Mouse (Mus musculus): ENCODE results near the gene Tsc2. TPM values are rescaled to one million over a fixed set of nuclear protein-coding genes. Genes with fewer than 3 reads are reported as not detected.

Gene Tsc2
- total RNA-seq, 1 experiment from 2014 or later, result 25.1 TPM

GRCm38 (mm10) chr17:24650070-24650616 lies 17.7 kb upstream of the Tsc2 start, which contains the start of gene Slc9a3r2:
Gene Slc9a3r2, minus strand, starts transcription at chr17:24650327.
- no peak for ATAC-seq (replicated peaks in 1 of 2; ENCODE audit: insufficient read depth in 1 of 2, low FRiP score in 2 of 2, low TSS enrichment in 1 of 2, low read depth in 1 of 2, poor library complexity in 2 of 2, severe bottlenecking in 2 of 2)

GRCm38 (mm10) chr17:24649581-24650069 lies 17.2 kb upstream of the Tsc2 start:
- 0 out of 4 replicates have a peak, but pooled peaks of 1 of the 2 experiments have one; percentile 23 for ATAC-seq (replicated peaks in 1 of 2; ENCODE audit: insufficient read depth in 1 of 2, low FRiP score in 2 of 2, low TSS enrichment in 1 of 2, low read depth in 1 of 2, poor library complexity in 2 of 2, severe bottlenecking in 2 of 2)

DNA sequence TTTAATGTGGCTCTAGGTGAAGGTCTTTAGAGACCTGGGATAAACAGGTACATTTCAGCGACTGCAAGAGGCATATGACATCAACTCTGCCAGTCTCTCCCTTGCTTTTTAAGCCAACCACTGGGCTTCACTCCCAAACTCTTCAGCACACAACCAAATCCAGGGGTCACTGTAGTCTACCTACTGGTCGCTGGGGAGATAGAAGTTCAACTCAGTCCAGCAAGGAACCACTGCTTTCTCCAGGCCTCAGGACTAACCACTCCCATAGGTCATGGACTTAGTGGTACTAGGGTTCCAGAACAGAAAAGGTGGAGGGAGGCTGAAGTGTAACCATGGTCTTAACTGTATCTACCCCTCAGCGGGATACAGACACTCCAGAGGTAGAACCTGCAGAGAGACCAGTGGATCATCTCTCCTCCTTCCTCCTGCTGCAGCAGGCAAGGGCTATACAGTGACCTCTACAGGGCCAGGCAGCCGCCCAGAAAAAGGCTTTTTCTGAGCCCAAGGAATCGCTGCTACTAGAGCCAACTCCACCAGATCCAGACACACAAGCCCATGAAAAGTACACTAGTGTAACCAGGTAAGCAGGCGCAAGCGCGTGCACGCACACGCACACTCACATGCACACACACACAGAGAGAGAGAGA lies 16.4 kb upstream of the Tsc2 start:
- no peak for ATAC-seq (replicated peaks in 1 of 2; ENCODE audit: insufficient read depth in 1 of 2, low FRiP score in 2 of 2, low TSS enrichment in 1 of 2, low read depth in 1 of 2, poor library complexity in 2 of 2, severe bottlenecking in 2 of 2)

GRCm38 (mm10) chr17:24647493-24647892 lies 15.1 kb upstream of the Tsc2 start:
- ATAC-seq (replicated peaks in 1 of 2; ENCODE audit: insufficient read depth in 1 of 2, low FRiP score in 2 of 2, low TSS enrichment in 1 of 2, low read depth in 1 of 2, poor library complexity in 2 of 2, severe bottlenecking in 2 of 2), result no peak

DNA sequence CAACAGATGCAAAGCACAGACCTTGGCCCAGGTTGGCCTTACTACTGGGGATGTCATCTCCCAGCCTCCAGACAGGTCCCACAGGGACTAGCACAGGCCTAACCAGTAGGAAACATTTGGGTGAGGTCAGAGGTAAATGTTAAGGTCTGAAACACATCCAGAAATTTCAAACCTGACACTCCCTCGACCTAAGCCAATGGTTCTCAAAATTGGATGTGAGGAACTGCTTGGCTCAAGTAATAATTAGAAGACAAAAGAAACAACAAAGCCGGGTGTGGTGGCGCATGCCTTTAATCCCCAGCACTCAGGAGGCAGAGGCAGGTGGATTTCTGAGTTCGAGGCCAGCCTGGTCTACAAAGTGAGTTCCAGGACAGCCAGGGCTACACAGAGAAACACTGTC lies 14.0 kb upstream of the Tsc2 start:
- no peak for ATAC-seq (replicated peaks in 1 of 2; ENCODE audit: insufficient read depth in 1 of 2, low FRiP score in 2 of 2, low TSS enrichment in 1 of 2, low read depth in 1 of 2, poor library complexity in 2 of 2, severe bottlenecking in 2 of 2)

GRCm38 (mm10) chr17:24645916-24646315 lies 13.5 kb upstream of the Tsc2 start:
- ATAC-seq (replicated peaks in 1 of 2; ENCODE audit: insufficient read depth in 1 of 2, low FRiP score in 2 of 2, low TSS enrichment in 1 of 2, low read depth in 1 of 2, poor library complexity in 2 of 2, severe bottlenecking in 2 of 2), result no peak

DNA sequence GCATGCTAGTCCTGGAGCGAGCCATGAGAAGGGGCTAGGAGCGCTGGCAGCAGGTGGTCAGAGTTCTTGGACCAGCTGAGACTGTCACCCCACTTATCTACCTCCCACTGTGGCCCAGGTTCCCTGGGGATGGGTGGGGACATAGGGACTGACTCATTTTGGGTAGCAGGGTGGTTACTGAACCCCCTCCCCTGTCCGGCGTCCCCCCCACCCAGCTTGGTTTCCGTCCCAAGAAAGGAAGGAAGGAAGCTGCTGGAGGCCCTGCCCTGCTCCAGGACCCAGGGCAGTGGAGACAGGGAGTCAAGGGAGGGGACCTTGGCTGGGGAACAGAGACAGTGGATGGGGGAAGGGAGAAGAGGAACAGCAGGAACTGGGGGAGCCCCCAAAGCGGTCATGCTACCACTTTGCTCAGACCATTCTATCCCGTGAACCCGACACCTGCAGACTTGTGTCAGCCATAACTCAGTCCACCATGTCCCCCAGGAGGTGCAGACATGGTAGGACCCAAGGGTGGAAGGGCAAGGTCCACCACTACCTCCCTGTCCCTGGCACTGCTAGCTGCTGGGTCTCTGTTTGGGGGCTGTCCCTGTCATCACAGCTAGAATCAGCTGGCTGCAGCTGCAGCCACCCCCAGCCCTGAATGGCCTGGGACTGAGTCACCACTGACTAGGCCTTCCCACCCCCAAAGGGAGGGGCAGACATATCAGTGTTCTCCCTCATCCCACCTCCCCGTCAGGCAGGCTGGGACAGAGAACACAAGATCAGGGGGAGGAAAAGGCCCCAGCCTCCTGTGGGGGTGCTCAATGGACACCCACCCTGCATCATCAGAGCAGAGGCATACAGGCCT lies 12.7 kb upstream of the Tsc2 start:
- ATAC-seq (replicated peaks in 1 of 2; ENCODE audit: insufficient read depth in 1 of 2, low FRiP score in 2 of 2, low TSS enrichment in 1 of 2, low read depth in 1 of 2, poor library complexity in 2 of 2, severe bottlenecking in 2 of 2), result no peak

- no peak for ATAC-seq (replicated peaks in 1 of 2; ENCODE audit: insufficient read depth in 1 of 2, low FRiP score in 2 of 2, low TSS enrichment in 1 of 2, low read depth in 1 of 2, poor library complexity in 2 of 2, severe bottlenecking in 2 of 2)
Measured at GRCm38 (mm10) chr17:24644030-24644715, 11.7 kb upstream of the Tsc2 start.

GRCm38 (mm10) chr17:24642791-24643343 lies 10.4 kb upstream of the Tsc2 start:
- ATAC-seq (replicated peaks in 1 of 2; ENCODE audit: insufficient read depth in 1 of 2, low FRiP score in 2 of 2, low TSS enrichment in 1 of 2, low read depth in 1 of 2, poor library complexity in 2 of 2, severe bottlenecking in 2 of 2), result no peak

- no peak for ATAC-seq (replicated peaks in 1 of 2; ENCODE audit: insufficient read depth in 1 of 2, low FRiP score in 2 of 2, low TSS enrichment in 1 of 2, low read depth in 1 of 2, poor library complexity in 2 of 2, severe bottlenecking in 2 of 2)
Measured at GRCm38 (mm10) chr17:24641944-24642343, 9.5 kb upstream of the Tsc2 start.

DNA sequence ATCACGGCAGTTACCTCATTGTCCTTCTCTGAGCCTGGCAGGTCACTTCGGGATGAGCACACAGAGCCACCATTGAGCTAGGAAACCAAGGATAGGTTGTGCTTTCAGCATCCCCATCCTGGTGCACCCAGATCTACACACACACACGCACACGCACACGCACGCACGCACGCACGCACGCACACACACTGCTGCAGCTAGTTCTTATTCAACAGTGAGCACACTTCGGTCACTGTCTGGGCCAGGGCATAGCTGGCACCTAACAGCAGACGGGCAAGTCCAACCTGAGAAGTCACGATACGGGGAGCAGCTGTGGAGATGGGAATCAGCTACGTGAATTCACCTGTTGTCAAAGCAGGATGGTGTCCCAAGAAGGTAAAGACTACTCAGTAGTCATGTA lies 8.2 kb upstream of the Tsc2 start:
- no peak for ATAC-seq (replicated peaks in 1 of 2; ENCODE audit: insufficient read depth in 1 of 2, low FRiP score in 2 of 2, low TSS enrichment in 1 of 2, low read depth in 1 of 2, poor library complexity in 2 of 2, severe bottlenecking in 2 of 2)

DNA sequence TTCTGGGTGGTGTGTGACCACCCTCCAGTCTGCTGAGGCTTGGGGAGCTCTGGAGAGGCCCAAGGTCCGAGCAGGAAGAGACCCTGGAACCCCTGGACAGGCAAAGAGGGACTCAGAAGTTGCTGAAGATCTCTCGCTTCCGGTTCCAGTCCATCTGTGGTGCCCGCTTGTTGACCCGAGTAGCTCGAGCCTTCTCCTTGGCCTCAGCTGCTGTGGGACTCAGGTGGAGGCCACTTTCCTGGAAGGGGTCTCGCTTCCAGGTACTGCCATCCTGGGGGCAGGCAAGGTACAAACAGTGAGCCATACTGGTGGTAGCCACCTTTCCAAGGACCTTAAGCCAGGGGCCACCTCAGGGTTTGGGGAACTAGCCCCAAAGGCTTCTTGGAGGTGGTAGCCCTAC lies 7.7 kb upstream of the Tsc2 start:
- no peak for ATAC-seq (replicated peaks in 1 of 2; ENCODE audit: insufficient read depth in 1 of 2, low FRiP score in 2 of 2, low TSS enrichment in 1 of 2, low read depth in 1 of 2, poor library complexity in 2 of 2, severe bottlenecking in 2 of 2)

DNA sequence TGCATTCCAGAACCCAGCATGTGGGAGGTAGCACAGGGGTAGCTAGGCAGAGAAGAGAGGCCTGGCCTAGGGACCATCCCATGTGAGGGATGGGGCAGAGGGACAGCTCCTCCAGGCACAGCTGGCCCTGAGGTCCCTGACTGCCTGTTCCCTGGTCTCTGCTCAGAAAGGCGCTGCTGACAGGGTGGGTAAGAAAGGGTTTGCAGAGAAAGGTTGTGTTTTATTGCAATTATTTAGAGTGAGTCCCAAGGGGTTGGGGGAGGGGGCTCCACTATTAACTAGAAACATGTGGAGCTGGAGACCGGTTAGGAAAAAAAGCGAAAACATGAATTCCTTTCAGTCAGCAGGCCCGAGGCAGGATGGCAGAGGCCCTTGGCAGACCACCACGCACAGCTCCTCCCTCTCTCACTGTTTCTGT lies 7.2 kb upstream of the Tsc2 start:
- ATAC-seq (replicated peaks in 1 of 2; ENCODE audit: insufficient read depth in 1 of 2, low FRiP score in 2 of 2, low TSS enrichment in 1 of 2, low read depth in 1 of 2, poor library complexity in 2 of 2, severe bottlenecking in 2 of 2), result no peak

DNA sequence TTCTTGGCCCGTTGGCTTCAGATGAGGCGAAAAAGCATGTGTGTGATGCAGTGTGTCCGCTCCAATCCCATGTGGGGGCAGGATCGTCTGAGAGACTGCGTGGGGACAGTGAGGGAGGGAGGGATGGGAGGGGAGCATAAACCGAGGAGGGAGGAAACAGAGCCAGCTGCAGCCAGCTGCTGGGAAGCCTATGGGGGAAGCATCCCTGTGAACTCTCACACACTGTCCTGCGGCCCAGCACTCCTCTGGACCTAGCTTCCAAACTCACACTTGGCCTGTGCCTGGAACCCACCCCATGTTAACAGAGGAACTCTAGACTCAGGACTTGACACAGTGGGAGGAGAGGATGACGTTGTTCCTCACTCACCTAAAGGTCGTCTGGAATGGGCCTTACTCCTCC lies 6.4 kb upstream of the Tsc2 start:
- ATAC-seq (replicated peaks in 1 of 2; ENCODE audit: insufficient read depth in 1 of 2, low FRiP score in 2 of 2, low TSS enrichment in 1 of 2, low read depth in 1 of 2, poor library complexity in 2 of 2, severe bottlenecking in 2 of 2), result no peak

- no peak for ATAC-seq (replicated peaks in 1 of 2; ENCODE audit: insufficient read depth in 1 of 2, low FRiP score in 2 of 2, low TSS enrichment in 1 of 2, low read depth in 1 of 2, poor library complexity in 2 of 2, severe bottlenecking in 2 of 2)
Measured at GRCm38 (mm10) chr17:24638214-24638613, 5.8 kb upstream of the Tsc2 start.

DNA sequence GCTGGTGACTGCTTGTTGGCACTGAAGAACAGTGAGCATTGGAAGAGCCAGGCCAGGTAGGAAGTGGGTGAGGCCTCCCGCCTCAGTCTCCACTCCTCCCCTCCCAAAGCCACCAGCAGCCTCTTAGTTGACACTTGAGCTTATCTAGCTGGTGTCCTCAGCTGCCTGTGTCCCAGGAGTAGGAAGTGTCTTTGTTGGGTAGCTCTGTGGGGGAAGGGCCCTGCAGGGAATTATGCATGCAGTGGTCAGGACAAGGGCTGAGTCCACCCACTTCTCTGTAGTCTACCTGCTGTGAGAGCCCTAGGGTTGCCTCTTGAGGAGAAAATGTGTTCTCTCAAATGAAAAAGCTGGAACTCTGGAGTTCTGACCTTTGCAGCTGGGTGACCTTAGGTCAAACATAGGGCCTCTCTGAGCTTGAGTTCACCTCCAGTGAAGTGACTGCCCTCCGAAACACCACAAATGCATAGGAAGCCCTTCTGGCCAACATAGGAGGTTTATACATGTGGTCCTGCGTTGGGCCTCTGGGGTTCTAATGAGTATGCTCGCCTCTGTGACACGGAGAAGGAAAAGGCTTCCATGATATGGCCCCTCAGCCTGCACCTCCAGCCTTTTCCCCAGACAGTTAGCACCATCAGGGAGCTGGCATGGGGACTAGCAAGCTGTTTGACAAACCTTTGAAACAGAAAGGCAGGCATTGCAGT lies 4.5 kb upstream of the Tsc2 start:
- no peak for ATAC-seq (replicated peaks in 1 of 2; ENCODE audit: insufficient read depth in 1 of 2, low FRiP score in 2 of 2, low TSS enrichment in 1 of 2, low read depth in 1 of 2, poor library complexity in 2 of 2, severe bottlenecking in 2 of 2)

DNA sequence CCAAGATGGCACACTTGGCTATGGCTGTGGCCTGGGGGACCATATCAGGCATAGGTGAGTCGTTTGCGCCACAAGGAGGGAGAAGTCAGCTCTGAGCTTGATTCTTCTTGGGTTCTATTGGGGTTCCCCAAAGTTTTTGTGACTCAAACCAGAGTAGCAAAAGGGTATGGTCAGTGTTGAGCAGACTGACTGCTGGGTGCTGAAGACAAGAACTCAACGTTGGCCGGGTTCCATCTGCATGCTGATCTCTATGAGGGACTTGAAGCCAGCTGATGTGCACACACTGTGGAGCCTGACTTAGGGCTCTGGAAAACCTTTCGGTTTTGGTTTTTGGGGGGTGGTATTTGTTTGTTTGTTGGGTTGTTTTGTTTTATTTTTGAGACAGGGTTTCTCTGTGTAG lies 3.3 kb upstream of the Tsc2 start:
- ATAC-seq (replicated peaks in 1 of 2; ENCODE audit: insufficient read depth in 1 of 2, low FRiP score in 2 of 2, low TSS enrichment in 1 of 2, low read depth in 1 of 2, poor library complexity in 2 of 2, severe bottlenecking in 2 of 2), result no peak
